Mouse (Mus musculus) thymus, postnatal 0 days (tissue): Measurements from ENCODE around the gene Sass6. TPM values are rescaled to one million over a fixed set of nuclear protein-coding genes. Genes with fewer than 3 reads are reported as not detected.
"Not testable (repeated sequence)": the region's sequence is repeated elsewhere in the genome, so short reads cannot be mapped to it uniquely, and the experiment has no call there.

ENCODE experiments used
- DNase-seq: peaks from one replicate; pipeline ENCODE4 v3.0.0-alpha.2; 2015; ENCODE audit warnings: low spot score
- polyA plus RNA-seq: library from polyadenylated mRNA; unstranded; fragments of >200 nt; fragmentation: Nextera tagmentation; extraction: Ambion mirVana; gene quantifications from 2 replicates; pipeline ENCODE4 v1.2.1, GENCODE M21; 2015

Gene Sass6
- 21.7 and 23.7 TPM in 2 replicates for polyA plus RNA-seq

DNA sequence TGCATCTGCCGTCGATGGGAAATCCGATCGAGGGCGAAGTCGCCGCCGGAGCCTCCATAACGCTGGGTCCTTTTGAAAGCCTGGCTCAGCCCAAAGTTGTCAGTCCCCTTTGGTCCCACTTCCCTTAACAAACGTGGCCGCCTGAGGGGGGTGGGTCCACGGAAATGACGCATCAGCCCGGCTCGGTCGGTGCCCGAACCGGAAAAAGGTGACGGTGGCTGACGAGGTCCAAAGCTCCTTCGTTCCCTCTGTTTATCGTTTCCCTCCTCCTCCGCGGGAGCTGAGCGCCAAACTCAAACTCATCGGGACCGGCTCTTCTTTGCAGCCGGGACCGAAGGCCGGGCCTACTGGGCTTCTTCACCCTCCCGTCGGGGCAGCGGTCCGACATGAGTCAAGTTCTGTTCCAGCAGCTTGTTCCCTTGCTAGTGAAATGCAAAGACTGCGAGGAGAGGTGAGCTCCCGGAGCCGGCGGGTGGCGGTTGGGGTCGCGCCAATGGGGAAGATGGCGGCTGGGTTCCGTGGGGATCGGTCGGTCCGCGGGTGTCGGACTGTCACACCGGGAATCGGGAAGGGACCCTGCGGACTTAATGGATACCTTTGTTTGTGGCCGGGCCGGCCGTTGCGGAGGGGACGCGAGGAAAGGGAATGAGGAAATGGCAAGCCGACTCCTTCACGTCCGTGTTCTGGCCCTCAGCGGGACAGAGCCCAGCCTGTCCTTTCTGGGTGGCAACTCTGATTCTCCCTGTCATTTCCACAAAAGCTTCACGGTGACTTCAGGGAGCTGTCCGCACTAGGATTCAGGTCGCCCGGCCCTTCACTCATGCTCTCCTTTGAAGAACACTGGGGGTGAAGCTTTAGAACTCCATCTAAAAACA, at the start of gene Sass6:
Gene Sass6 (plus strand): TSS at position 255 of the 875 bp plus-strand sequence.
- DNase-seq = peak; percentile 97

DNA sequence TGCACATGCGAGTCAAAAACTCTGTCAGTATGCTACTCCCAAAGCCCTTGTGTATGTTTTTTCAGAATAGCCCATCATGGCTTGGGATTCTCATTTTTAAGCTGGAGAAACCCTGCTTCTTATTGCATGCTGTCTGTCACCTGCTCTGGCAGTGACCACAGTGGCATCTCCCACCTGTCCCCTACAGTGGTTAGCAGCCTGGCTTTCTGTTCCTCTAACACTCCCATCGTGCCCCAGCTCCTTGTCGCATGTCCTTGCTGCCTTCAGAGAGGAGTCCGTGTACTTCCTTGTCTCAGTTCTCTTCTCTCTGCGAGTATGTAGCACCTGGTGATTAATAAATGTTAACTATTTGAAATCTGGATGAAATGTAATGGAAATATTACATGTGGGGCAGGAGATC, 47.4 kb upstream of the Sass6 start:
- no peak for DNase-seq

DNA sequence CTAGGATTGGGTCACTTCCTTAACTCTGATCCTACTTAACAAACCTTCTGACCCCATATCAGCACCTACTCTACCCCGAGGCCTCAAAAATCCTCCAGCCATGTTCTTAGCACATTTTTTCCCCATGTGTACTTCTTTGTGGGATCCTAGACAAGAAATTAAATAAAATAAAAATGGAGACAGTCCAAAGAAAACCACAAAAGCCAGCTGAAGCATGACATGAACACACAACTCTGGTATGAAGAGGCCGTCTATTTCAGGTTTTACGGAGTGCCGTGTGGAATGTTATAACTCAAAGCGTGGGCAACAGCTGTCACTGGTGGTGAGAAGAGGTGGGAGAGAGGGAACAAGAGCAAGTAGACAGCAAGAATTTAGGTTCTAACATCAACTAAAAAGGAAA, 43.4 kb upstream of the Sass6 start:
- no peak for DNase-seq

DNA sequence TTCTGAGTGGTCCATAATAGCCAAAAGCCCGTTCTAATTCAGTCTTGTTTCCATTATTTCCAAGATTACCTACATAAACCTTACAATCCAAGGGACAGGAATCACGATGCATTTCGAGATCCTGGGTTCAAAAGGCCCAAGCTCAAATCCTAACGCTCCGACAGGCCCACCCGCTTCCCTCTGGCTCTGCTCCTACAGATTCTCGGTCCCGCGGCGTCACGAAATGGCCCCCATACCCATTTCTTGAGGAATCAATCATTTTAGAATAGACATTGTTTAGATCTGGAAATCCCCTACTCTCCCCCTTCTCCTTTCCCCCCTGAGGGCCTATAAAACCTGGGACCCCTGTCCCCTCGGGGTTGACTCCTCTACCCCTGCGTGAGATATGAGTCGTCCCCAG, 33.5 kb upstream of the Sass6 start:
- not testable (repeated sequence) for DNase-seq

DNA sequence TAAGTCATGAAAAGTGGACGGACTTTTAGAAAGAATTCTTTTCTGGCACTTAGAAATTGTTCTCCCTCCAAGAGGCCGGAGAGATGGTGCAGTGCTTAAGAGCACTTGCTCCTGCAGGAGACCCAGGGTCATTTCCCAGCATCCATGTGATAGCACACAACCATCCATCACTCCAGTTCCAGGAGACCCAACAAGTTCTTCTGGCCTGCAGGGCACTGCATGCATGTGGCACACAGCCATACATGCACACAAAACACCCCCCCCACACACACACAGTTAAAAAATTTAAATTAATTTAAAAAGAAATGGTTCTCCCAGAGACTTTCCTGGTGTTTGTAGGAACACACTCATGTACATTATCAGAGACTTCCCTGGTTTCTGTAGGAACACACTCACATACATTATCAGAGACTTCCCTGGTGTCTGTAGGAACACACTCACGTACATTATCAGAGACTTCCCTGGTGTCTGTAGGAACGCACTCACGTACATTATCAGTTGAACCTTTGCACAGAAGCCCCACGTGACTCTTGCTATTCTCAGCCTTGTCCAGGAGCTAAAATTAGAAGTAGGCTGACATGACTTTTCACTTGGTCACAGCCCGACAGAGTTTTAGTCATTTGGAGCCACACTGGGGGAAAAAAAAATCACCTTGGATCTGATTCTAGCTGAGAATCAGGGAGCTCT, 32.2 kb upstream of the Sass6 start, which contains the start of gene Lrrc39:
Gene Lrrc39 (plus strand): TSS at position 566 of the 687 bp plus-strand sequence.
- DNase-seq = no peak

DNA sequence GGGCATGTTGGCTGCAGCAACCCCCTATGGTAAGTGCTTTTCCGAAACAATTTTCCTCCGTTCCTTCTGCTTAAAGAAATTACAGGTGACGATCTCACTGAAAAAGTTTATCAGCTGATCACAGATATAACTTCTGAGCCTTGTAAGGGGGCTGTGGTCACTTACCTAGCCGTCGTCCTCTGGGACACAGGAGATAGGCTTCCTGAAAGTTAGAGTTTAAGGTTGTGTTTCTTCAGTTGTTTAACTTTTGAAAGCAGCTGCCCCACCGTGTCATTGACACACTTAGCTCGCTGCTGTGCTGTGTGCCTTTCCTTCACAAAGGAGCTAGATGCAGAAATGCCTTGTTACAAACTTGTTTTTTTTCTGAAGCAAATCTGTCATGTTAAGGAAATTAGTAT, 31.7 kb upstream of the Sass6 start:
- DNase-seq = no peak

DNA sequence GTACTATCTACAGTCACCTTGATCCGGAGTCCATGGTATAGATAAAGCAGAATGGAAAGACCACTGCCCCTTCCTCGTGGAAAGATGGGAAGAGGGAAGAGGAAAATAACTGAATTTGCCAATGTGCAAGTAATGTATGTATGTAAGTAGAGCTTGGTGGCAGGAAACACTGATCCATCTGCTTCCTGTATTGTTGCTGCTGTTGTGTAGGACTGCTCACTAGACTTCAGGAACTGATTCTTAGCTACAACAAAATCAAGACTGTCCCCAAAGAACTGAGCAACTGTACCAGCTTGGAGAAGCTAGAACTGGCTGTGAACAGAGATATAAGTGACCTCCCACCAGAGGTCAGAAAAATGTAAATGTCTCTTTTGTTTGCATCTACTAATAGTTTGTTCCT, 24.2 kb upstream of the Sass6 start:
- DNase-seq = no peak

DNA sequence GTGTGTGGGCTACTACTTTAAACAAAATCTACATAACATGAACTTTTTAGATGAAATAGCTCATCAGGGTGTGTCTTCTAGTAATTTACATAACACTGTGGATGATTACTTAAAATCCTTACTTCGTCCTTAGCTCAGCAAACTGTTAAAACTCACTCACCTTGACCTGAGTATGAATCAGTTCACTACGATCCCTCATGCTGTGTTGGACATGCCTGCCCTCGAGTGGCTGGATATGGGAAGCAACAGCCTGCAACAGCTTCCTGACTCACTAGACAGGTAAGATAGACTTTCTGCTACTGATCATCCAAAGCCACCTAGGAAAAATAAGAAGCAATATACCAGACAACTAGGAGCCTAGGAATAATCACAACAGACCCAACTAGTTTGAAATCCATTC, 17.5 kb upstream of the Sass6 start:
- no peak for DNase-seq

DNA sequence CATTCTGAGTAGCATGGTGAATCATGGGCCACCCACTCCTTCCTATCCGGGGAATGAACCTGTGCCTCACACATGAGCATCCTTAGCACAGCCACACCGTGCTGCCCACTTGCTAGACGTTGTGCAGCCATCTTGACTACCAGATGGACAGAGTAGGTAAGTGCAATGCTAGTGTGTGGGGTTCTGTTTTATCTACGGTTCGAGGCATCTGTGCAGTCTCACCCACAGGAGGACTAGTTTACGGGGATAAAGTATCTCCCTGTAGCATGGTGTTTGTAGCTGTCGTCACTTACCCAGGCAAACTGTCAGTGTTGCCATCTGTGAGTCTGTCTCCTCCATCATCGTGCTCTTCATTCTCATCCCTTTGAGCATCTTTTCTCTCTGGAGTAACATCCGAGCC, 12.6 kb upstream of the Sass6 start:
- no peak for DNase-seq

DNA sequence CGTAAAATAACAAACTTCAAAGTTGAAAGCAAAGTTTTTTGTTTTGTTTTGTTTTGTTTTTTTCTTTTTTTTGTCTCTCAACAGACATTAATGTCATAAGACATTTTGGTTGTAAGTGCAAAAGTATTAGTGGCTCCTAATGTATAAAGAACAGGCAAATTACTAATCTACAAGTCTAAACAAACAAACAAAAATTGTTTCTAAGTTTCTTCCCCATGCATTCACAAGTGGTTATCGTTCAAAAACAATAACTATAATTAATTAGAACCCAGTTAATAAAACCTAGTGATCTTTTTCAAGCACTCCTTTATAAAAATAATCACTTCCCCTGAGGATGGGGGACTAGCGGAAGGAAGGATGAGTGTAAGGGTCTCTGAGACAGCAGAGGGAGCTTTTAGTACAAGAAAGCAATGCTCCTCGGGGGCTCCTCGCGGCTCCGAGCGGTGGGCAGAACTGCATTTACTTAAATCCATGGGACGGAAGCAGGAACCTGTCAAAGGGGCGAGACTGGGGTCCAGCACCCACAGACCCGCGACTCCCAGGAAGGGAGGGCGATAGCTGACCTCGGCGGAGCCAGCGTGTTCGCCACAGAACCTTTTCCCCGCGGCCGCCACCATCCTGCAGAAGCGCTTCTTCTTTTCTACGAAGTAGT, 580 bp upstream of the Sass6 start:
- no peak for DNase-seq

DNA sequence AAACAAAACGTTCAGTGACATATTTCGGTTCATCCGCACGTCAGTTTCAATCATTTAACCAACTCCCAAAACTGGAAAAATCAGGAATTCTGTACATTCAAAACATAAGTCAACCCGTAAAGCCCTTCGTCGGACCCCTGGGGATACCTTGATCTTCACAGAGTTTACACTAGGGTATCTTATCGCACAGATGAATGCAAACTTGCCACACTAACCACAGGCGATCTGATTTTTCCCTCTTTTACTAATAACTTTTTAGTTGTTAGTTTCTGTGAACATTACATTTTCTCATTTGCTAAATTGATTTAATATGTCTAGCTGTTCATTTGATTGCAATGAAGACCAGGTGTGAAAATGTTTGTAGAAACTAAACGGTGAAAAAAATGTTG, 815 bp downstream of the Sass6 start:
- no peak for DNase-seq

DNA sequence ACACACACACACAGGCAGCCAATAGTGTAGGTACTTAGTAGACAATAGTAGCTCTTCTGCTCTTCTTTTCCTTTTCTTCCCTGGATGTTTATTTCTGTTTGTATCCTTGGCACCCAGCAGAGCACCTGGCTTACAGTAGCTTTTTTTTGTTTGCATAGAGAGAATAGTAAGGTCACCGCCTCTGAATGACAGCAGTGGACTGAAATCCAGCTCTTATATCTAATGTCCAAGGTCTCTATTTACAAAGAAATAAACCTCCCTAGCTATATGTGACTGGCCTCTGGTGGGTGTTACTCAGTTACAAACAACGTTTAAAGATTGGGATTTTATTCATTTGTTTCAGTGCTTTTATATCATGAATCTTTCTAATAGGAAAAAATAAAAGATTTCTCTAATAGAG, 4.9 kb downstream of the Sass6 start:
- no peak for DNase-seq

DNA sequence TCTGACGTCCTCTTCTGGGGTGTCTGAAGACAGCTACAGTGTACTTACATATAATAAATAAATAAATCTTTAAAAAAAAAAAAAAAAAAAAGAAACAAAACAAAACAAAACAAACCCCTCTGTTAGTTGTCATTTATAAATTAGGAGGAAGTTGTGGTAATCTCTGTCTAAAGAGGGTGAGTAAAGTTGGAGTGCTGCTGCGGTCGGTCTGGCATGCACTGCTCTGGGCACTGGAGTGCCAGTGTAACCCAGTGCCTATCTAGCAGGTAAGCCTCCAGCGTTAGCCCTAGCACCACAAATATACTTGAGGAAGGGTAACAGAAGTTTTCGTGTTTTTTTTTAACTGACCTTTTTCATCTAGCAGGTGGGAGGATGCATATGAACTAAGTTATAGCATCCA, 6.2 kb downstream of the Sass6 start:
- DNase-seq = no peak

DNA sequence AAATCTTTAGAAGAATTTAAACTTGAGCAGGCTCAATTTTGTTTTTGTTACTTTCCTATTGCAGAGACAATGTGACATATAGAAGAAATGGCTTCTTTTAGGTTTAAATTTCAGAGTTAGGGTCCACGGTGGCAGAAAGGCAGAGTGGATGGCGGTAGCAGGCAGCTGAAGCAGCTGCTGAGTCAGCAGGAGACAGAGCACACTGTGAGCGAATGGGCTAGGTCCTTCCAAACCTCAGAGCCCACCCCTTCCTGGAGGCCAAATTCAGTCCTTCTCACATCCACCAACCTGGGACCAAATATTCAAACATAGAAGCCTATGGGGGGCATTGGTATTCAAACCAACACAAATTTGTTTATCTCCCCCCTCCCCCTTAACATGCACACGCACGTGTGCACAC, 7.0 kb downstream of the Sass6 start:
- no peak for DNase-seq

DNA sequence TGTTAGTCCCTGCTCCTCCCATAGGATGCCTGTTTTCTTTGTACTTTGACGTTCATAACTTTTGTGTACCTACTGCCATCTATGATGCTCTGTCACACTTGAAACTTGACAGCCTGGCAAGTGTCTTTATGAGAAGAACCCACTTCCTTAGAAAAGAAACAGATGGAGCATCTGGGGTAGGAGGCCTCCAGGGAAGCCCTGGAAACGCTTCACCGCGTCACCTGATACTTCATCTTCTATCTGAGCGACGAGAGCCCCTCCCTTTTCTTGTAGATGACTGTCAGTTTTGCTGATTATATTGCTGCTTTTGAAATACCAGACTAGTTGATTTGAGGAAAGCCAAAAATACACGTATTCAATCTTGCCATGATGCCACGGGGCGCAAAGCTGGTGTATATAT, 9.8 kb downstream of the Sass6 start:
- DNase-seq = no peak

DNA sequence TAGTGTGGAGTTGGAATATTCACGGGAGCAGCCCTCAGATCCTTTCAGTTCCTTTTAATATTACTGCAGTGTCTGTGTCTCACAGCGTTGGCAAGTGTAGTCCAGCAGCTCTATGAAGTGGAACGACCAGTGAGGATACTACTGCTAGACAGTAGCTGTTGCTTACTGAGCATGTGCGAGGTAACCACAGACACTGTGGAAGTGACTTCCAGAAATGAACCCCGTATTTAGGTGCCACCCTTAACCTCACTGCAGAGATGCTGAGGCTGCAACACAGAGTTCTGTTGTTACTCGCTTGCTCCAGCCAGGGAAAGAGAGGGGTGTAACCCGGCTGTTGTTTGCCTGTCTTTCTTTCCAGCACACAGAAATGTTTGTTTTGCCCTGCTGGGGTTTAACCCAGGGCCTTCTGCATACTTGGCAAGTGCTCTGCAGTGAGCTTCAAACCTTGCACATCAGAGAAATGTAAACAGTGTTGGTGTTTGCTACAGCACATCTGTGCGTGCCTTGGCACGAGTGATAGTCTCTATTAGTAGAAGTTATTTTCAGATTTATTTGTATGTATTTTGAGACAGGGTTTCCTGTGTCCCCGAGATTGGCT, 19.6 kb downstream of the Sass6 start, which contains the start of gene Trmt13:
Gene Trmt13 (minus strand): TSS at position 293 of the 598 bp plus-strand sequence.
- no peak for DNase-seq

DNA sequence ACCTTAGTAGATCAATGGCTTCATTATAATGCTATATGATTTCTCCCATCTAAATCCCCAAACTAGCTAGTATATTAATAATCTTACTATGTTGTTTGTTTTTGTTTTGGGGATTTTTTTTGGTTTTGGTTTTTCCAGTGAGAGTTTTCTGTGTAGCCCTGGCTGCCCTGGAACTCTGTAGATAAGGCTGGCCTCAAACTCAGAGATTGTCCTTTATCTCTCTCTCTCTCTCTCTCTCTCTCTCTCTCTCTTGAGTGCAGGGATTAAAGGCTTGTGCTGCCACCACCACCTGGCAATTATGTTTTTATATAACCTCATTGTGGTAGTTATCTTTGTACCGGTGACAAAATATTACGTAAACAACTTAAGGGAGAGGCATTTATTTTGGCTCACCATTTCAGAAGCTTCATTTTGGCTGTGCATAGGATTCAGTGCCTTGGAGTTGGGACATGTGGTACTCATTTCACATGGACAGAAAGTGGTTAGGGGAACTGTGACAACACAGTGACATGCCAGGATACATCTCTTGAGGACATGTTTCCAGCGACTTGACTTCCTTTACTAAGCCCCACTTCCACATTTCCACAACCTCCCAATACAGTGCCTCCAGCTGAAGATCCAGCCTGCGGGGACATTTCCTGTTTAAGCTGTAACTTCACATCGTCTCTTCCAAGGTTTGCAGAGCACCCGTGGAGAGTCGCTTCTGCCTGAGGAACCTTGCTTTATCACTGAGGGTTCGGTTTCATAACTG, 20.7 kb downstream of the Sass6 start:
- DNase-seq = no peak

DNA sequence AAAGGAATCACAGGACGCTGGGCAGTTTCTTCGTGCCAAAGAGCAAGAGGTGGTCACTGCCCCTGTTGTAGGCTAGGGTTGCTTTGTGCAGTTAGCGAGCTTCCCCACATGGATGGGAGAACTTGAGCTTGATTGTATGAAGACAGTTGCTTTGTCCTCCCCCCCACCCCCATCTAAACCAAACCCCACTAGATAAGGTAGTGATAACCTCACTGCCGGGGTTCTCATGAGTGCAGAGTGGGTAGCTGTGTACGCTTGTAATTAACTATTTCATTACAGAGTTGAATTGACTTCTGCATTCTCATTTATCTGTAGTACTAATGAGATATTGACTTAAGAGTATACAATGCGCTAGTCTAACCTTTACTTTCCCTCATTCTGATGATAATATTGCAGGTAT, 24.1 kb downstream of the Sass6 start:
- DNase-seq = no peak

DNA sequence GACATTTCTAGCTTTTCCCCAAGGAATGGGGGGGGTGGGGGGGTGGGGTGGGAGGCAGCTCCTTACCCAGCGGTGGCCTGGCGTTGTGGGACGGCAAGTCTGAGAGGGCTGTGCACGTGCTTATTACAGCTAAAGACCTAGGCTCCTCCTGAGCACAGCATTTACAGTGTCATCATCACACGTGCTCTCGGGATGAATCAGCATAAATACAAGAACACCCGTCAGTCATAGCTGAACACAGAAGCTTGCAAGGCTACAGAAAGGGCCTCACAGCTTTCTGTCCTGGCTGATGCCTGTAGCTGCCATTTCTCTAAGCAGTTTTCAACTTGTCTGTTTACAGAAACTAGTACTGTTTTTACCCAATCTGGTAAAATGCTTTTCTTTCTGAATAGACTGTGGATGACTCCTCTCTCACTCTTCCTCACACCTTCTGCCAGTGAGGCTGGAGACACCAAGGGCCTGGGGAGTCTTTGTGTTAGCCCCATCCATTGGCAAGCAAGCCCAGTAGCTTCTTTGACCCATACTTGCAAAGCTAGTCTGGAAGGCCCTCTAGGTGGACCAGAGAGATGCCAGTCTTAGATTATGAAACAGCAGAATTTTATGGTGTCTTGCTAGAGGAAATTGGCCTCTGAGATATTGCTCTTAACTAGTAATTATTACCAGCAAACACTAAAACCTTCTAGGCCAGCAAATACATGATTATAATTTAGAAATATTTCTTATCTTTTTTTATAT, 26.0 kb downstream of the Sass6 start:
- no peak for DNase-seq

DNA sequence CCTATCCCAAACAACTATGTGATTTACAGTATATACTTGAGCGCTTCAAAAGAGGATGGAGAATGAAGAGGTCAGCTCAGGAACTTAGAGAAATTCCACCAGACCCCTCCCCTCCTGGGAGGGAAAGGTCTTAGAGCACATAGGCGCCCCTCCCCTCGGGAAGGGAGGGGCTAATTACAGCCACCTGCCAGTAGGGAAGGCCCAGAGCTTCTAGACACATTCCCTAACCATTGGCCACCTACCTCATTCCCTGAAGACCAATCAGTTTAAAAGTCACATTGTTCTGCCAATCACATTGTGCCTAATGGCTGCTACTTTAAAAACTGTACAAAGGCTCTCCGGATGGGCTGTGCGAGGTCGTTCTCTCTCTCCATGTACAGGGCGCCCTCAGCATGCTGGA, 27.9 kb downstream of the Sass6 start:
- DNase-seq = no peak
